Mouse (Mus musculus) gastrocnemius, postnatal 25 days (tissue): ENCODE results near the gene Farsb. TPM values are rescaled to one million over a fixed set of nuclear protein-coding genes. Genes with fewer than 3 reads are reported as not detected.
"Not testable (repeated sequence)": the region's sequence is repeated elsewhere in the genome, so short reads cannot be mapped to it uniquely, and the experiment has no call there.

Source experiments
- DNase-seq: peaks from one replicate; pipeline ENCODE4 v3.0.0; 2022
- long read RNA-seq, 2 experiments: library from polyadenylated mRNA; stranded (forward); transcript quantifications; one replicate each; pipeline ENCODE4 v2.0.0; 2021
- total RNA-seq, 2 experiments: library from RNA; stranded (reverse); gene quantifications; 1 replicate in 1 of 2; 2 replicates in 1 of 2; pipeline ENCODE4 v1.2.3; 2021

Farsb gene
- total RNA-seq = 10 to 100 TPM; 50.8 to 54.5 TPM
- long read RNA-seq, experiment 1, transcript Farsb-201 (17 exons, 1,951 nt) = major isoform, 32 of 56 reads
- long read RNA-seq, experiment 1, partial matches to known transcripts = 5 of 56 reads
- long read RNA-seq, experiment 1, other reads (novel, unspliced or antisense) = 18 of 56 reads
- long read RNA-seq, experiment 2, transcript Farsb-201 (17 exons, 1,951 nt) = major isoform, 35 of 62 reads
- long read RNA-seq, experiment 2, partial matches to known transcripts = 4 of 62 reads
- long read RNA-seq, experiment 2, other reads (novel, unspliced or antisense) = 22 of 62 reads

- DNase-seq = peak; percentile 89
These were observed at the start of gene Farsb for GRCm38 (mm10) chr1:78488752-78489492. Gene Farsb (minus strand): TSS chr1:78488897.

- DNase-seq = no peak
These were observed 49.7 kb upstream of the Farsb start for GRCm38 (mm10) chr1:78538396-78538795.

DNA sequence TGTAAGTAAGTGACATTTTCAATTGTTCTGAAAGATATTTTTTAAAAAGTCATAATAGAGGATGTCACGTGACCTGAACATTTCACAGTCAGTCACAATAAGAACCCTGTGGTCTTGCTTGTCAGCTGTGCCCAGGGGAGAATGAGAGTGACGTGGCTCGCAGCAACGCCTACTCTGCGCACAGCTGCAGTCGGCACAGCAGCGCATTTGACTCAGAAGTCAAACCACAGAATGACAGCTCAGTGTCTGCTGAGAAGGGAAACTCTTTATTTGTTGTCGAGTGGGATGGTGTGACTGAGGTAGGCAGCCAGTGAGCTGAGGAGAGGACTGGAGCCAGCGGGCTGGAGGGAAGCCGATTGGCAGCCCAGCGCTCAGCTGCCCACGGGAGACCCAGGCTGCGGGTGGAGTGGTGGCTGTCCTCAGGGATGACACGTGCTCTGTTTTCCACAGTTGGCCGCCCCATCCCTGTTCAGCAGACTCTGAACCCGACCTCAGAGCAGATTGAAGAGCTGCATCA lies 48.9 kb upstream of the Farsb start:
- peak; percentile 77 for DNase-seq

DNA sequence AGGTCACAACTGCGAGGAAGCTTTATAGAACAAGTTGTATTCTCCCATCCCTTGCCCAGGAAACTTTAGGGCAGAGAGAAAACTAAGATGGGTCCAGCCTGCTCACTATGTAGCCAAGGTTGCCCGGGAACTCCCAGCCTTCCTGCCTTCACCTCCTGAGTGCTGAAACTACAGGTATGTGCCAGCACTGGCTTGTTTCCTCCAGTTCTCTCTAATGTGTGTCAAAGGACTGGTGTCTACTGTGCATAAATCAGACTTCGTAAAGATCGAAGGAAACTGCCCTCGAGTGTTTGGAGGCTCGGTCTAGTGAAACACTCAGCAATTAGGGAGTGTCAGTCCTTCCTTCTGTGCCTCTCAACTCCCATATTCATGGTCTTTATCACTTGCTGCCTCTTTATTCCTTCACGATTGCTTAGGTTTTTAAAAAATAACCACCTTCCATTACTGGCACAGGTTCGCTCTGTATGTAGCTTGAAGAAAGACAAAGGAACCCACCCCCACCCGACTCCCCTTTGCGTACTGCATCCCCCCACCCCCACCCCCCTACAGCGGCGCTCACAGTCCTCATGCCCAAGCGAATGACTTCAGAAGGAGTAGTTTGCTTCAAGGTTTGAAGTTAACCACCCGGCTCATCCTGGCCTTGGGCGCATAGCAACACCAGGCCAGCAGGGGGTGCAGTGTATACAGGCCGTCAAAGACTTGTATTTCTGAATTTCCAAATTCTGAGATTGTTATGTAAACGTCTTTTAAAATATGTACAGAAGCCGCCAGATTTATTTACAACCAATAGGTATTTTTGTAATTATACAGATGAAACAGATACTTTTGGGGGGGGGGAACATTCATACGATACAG lies 47.8 kb upstream of the Farsb start:
- DNase-seq = peak; percentile 46

DNA sequence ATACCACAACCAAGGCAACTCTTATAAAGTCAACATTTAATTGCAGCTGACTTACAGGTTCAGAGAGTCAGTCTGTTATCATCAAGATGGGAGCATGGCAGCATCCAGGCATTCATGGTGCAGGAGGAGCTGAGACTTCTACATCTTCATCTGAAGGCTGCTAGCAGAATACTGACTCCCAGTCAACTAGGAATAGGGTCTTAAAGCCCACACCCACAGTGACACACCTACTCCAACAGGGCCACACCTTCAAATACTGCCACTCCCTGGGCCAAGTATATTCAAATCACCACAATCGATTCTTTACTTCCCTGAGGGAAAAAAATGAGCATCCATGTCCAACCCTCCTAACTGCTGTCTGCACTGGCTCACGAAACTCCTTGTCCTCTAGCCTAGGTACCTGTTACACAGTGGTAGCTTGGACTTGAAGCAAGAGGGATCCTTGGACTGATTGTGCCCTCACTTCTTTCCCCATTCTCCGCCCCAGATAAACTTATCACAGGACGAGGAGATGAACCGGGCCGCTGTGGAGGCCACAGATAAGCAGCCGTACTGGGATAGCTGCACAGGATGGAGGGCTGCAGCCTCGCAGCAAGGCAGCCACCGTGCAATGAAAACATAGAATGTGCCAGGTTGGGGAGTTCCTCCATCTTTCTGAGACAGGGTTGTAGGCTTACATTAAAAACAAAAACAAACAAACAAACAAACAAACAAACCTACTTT lies 45.9 kb upstream of the Farsb start:
- no peak for DNase-seq

DNA sequence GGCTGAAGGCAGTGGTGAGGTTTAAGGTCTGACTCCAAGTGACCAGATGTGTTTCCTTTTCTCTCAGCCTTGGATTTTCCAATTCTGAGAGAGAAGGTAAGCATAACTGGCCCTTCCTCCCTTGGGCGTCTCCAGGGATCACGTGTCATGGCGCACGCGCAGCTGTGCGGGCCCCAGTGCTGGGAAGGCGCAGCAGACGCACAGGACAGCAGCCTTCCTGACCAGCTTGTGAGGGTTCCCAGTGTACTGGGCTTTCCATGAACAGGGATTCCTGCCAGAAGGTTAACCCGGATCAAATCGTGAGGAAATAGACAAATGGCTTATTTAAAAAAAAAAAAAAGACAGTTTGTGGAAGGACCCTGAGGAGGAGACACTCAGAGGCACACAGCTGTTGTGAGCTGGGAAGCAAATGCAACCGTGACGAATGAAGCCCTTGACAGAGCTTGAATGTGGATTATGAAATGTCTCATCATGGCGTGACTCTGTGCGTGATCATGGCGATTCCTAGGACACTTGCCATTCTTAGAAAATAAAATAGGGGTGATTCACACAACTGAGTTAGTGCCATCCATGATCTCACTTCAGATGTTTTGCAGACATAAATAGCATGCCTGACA lies 43.6 kb upstream of the Farsb start:
- peak; percentile 46 for DNase-seq

- no peak for DNase-seq
These were observed 42.0 kb upstream of the Farsb start for GRCm38 (mm10) chr1:78530500-78531215.

- DNase-seq = no peak
These were observed 40.3 kb upstream of the Farsb start for GRCm38 (mm10) chr1:78529011-78529410.

DNA sequence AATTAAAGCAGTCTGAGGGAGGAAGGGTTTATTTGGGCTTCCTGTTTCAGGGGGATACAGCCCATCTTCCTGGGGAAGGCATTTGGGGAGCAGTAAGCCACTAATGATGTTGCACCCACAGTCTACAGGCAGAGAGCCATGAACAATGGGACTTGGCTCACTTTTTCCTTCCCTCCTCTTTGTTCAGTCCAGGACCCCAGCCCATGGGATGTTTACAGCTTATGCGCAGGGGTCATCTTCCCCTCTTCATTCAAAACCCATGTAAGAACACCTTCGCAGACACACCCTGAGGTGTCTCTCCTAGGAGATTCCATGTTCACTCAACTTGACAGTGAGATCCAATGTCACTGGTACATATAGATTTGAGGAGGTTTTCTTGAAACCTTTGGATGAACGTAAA lies 39.7 kb upstream of the Farsb start:
- no peak for DNase-seq

- DNase-seq = peak; percentile 25
These were observed 36.6 kb upstream of the Farsb start for GRCm38 (mm10) chr1:78525189-78525886.

- no peak for DNase-seq
These were observed 30.2 kb upstream of the Farsb start for GRCm38 (mm10) chr1:78518907-78519306.

DNA sequence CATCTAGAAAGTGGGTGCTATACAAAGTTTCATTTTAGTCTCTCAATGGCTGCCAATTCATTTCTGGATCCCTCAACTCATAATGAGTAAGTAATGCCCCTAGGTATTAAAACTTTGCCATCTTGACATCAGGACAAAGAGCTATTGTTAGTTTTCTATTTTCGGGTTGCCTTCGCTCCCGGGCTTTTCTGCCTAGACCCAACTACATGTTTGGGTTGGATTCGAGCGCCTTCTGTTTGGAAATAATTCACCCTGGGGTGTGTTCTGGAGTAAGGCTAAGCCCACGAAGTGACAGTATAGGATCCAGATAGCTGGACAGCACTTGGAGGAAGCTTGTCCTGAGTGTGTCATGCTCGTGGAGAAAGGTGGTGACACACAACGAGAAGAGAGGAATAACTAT lies 24.1 kb upstream of the Farsb start:
- no peak for DNase-seq

DNA sequence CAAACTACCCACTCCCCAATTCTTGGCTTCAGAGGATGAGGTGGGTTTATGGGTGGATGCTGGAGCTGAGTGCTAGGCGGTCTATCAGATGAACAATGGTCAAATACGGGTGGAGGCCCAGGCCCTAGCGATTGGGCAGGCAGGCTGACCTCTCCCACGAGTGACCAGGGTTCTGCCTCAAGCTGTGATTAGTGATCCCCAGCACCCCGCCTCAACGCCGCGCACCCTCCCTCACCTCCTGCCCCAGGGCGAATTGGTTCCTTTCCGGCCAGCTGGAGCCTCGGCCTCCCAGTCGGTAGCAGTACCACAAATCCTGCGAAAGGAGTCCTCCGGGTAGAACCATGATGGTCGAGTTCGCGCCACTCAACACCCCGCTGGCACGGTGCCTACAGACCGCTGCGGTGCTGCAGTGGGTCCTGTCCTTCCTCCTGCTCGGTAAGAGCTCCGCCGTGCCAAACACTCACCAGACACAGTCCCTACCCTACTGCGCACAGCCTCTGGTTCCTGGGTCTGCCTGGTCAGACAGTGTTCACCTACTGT lies 23.0 kb upstream of the Farsb start, which contains the start of gene BC035947:
BC035947 (minus strand) TSS at position 538 of the 540 bp plus-strand sequence.
- no peak for DNase-seq

DNA sequence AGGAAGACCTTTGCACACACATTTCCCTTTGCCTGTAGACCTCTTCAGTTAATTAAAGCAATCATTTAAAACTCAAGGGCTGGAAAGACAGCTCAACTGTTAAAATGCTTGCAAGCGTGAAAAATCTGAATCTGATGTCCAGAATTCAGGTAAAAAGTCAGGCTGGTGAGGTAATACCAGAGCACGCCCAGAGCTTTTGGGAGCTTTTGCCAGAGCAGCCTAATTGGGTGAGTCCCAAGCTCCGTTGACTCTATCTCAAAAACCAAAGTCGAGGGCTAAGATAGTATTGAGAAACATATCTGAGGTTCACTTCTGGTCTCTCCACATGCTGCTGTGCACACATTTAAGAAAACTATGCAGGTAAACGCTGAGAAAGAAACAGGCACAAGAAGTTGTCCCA lies 22.2 kb upstream of the Farsb start, which contains the start of gene Mogat1:
Mogat1 (plus strand) TSS at position 130 of the 400 bp plus-strand sequence.
- no peak for DNase-seq

- no peak for DNase-seq
These were observed 18.4 kb upstream of the Farsb start for GRCm38 (mm10) chr1:78507137-78507536.

DNA sequence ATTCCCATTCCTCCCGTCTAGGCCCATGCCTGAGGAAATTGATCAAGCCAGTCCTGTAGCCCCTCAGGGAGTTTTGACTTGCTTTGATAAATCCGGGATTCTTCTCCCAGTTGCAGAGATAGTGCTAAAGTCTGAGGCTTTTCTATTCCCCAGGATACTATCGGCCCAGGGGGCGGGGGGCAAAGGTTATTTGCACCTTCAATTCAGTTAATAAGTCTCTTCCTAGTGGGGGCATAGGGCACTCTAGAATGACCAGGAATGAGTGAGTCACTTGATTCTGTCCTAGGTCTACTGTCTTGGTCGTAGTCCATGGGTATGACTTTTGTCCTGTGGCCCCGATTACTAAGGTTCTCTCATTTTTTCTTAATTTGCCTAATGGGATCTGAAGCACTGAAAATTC lies 13.8 kb upstream of the Farsb start:
- DNase-seq = no peak

GRCm38 (mm10) chr1:78501856-78502255 lies 13.2 kb upstream of the Farsb start:
- not testable (repeated sequence) for DNase-seq

DNA sequence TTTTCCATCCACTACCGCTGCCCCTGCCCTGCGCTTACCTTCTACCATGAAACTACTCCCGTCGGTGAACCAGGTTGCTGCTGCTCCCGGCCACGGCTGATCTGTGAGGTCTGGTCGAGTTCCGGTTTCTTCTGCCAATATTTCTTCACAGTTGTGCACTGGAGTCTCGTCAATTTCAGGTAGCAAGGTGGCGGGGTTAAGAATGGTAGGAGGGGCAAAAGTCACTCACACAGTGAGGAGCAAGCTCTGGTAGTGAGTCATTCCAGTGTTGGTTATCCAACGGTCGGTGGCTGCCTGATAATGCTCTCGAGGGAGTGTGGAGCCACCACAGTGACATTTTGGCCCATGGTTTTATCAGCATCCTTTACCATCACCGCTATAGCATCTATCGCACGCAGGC lies 12.3 kb upstream of the Farsb start:
- no peak for DNase-seq

DNA sequence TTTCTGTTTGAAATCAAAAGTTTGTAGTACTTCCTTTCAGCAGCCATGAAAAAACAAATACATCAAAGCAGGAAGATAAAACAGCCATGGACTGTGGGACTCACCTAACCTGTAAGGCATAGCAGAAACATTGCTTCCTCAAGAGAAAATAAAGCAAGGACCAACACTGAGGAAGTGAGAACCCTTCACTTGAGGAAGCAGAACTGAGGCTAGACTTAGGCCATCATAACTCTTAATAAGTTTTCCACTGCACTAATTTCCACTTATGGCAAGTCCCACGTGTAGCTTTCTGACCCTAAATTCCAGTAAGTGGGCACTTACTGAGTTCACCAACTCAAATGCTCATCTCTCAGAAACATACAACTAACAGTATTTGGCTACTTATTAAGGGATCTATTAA lies 1.4 kb upstream of the Farsb start:
- no peak for DNase-seq

- DNase-seq = no peak
These were observed 308 bp downstream of the Farsb start for GRCm38 (mm10) chr1:78488427-78488751.
